Mouse (Mus musculus) kidney, embryonic 15.5 days (tissue): ENCODE measurements at regions not wholly inside any gene's neighbourhood (a gene's known extent, or its start where the extent isn't known, plus 50 kb on each side); places are given as distances from the start of the nearest gene placed in this dataset.
"Not testable (repeated sequence)": the region's sequence is repeated elsewhere in the genome, so short reads cannot be mapped to it uniquely, and the experiment has no call there.

Source experiments
- ATAC-seq: fragments of 200-750 bp; cut with Nextera tagmentation; replicated peaks from 2 replicates; pipeline ENCODE4 v1.8.0; 2017; ENCODE audit warnings: moderate TSS enrichment; ENCODE audit not compliant: low FRiP score
- H3K27ac ChIP-seq: fragments of 300-500 bp; sonication (generic); 2 replicates; pipeline ENCODE4 v1.5.1; 2015; ENCODE audit warnings: mild to moderate bottlenecking, inconsistent platforms
- H3K27me3 ChIP-seq: fragments of 300-500 bp; sonication (generic); 2 replicates; pipeline ENCODE4 v1.6.1; 2015; ENCODE audit warnings: inconsistent platforms
- H3K36me3 ChIP-seq: fragments of 300-500 bp; sonication (generic); 2 replicates; pipeline ENCODE4 v1.6.1; 2015; ENCODE audit warnings: inconsistent platforms
- H3K4me1 ChIP-seq: fragments of 300-500 bp; sonication (generic); 2 replicates; pipeline ENCODE4 v1.6.1; 2015; ENCODE audit warnings: inconsistent platforms
- H3K4me2 ChIP-seq: fragments of 300-500 bp; sonication (generic); 2 replicates; pipeline ENCODE4 v1.6.1; 2015; ENCODE audit warnings: moderate library complexity, mild to moderate bottlenecking, inconsistent platforms
- H3K4me3 ChIP-seq: fragments of 300-500 bp; sonication (generic); replicated peaks from 2 replicates; pipeline ENCODE4 v1.5.1; 2015; ENCODE audit warnings: mild to moderate bottlenecking, inconsistent platforms
- H3K9ac ChIP-seq: fragments of 300-500 bp; sonication (generic); 2 replicates; pipeline ENCODE4 v1.6.1; 2015; ENCODE audit warnings: mild to moderate bottlenecking, inconsistent platforms
- H3K9me3 ChIP-seq: fragments of 300-500 bp; sonication (generic); replicated peaks from 2 replicates; pipeline ENCODE4 v1.6.1; 2016; ENCODE audit warnings: inconsistent platforms
- WGBS: fragments of 180-500 bp; shearing (Covaris S2); methylation state at CpG from one replicate; pipeline ENCODE4 v1.1.7; 2015; ENCODE audit warnings: mixed read lengths; 5-methylcytosine and 5-hydroxymethylcytosine counted together

GRCm38 (mm10) chr7:129750936-129751335 is 159.3 kb downstream of the Wdr11 start:
- Histone ChIP-seq H3K4me2 (no peak overlapping the region), H3K4me1 (0 out of 2 replicates have a peak, but pooled peaks cover 2% of the 10 kb centered on the region), H3K9ac (no peak overlapping the region), H3K4me3 (no peak overlapping the region), H3K27me3 (no peaks in the 10 kb centered on the region), H3K36me3 (no peaks in the 10 kb centered on the region), H3K27ac (0 out of 2 replicates have a peak overlapping the region, but pooled peaks have one; percentile 49), H3K9me3 (no peaks in the 10 kb centered on the region)
- no peak for ATAC-seq

GRCm38 (mm10) chr7:129754737-129755136 is 163.1 kb downstream of the Wdr11 start:
- no peaks in the 10 kb centered on the region for H3K27me3 ChIP-seq
- H3K9ac ChIP-seq: no peak overlapping the region
- H3K4me1 ChIP-seq: 0 out of 2 replicates have a peak, but pooled peaks cover 6% of the 10 kb centered on the region
- no peaks in the 10 kb centered on the region for H3K36me3 ChIP-seq
- no peak overlapping the region for H3K4me2 ChIP-seq
- ATAC-seq: no peak
- H3K9me3 ChIP-seq: no peaks in the 10 kb centered on the region
- H3K27ac ChIP-seq: no peak overlapping the region
- no peak overlapping the region for H3K4me3 ChIP-seq
- WGBS: 77% methylated on average over 5 of the region's 5 CpGs

GRCm38 (mm10) chr7:129756138-129756537 is 164.5 kb downstream of the Wdr11 start:
- 82% methylated on average over 6 of the region's 6 CpGs for WGBS
- Histone ChIP-seq H3K27ac (no peak overlapping the region), H3K4me3 (no peak overlapping the region), H3K36me3 (no peaks in the 10 kb centered on the region), H3K27me3 (no peaks in the 10 kb centered on the region), H3K4me1 (0 out of 2 replicates have a peak, but pooled peaks cover 8% of the 10 kb centered on the region), H3K4me2 (no peak overlapping the region), H3K9me3 (no peaks in the 10 kb centered on the region), H3K9ac (no peak overlapping the region)
- no peak for ATAC-seq

- no peak for ATAC-seq
- no peaks in the 10 kb centered on the region for H3K27me3 ChIP-seq
- no peak overlapping the region for H3K4me3 ChIP-seq
- H3K9ac ChIP-seq: no peak overlapping the region
- 74% methylated on average over 4 of the region's 4 CpGs for WGBS
- no peak overlapping the region for H3K4me2 ChIP-seq
- peaks cover 18% of the 10 kb centered on the region; the same call in 1 of the 2 replicates for H3K4me1 ChIP-seq
- no peaks in the 10 kb centered on the region for H3K36me3 ChIP-seq
- H3K27ac ChIP-seq: no peak overlapping the region
- no peaks in the 10 kb centered on the region for H3K9me3 ChIP-seq
Measured at GRCm38 (mm10) chr7:129759848-129760247, 168.2 kb downstream of the Wdr11 start.

- H3K9me3 ChIP-seq: no peaks in the 10 kb centered on the region
- H3K4me1 ChIP-seq: peaks cover 18% of the 10 kb centered on the region; the same call in 1 of the 2 replicates
- ATAC-seq: no peak
- no peak overlapping the region for H3K9ac ChIP-seq
- no peak overlapping the region for H3K4me2 ChIP-seq
- no peaks in the 10 kb centered on the region for H3K27me3 ChIP-seq
- H3K4me3 ChIP-seq: no peak overlapping the region
- H3K27ac ChIP-seq: no peak overlapping the region
- 89% methylated on average over 2 of the region's 2 CpGs for WGBS
- no peaks in the 10 kb centered on the region for H3K36me3 ChIP-seq
Measured at GRCm38 (mm10) chr7:129760386-129760785, 168.7 kb downstream of the Wdr11 start.

GRCm38 (mm10) chr7:129763754-129764153 is 172.1 kb downstream of the Wdr11 start:
- no peaks in the 10 kb centered on the region for H3K36me3 ChIP-seq
- H3K4me2 ChIP-seq: no peak overlapping the region
- no peak overlapping the region for H3K4me3 ChIP-seq
- H3K27me3 ChIP-seq: no peaks in the 10 kb centered on the region
- no peak for ATAC-seq
- H3K9me3 ChIP-seq: no peaks in the 10 kb centered on the region
- H3K27ac ChIP-seq: peak overlapping the region; percentile 48; the same call in 1 of the 2 replicates
- 47% methylated on average over 5 of the region's 5 CpGs for WGBS
- peaks cover 15% of the 10 kb centered on the region; the same call in 1 of the 2 replicates for H3K4me1 ChIP-seq
- no peak overlapping the region for H3K9ac ChIP-seq

GRCm38 (mm10) chr7:129764456-129764970 is 172.8 kb downstream of the Wdr11 start:
- H3K4me2 ChIP-seq: no peak overlapping the region
- H3K27ac ChIP-seq: no peak overlapping the region; the same call in 1 of the 2 replicates
- no peak overlapping the region for H3K9ac ChIP-seq
- no peaks in the 10 kb centered on the region for H3K9me3 ChIP-seq
- H3K27me3 ChIP-seq: no peaks in the 10 kb centered on the region
- 90% methylated on average over 5 of the region's 5 CpGs for WGBS
- H3K36me3 ChIP-seq: no peaks in the 10 kb centered on the region
- peaks cover 15% of the 10 kb centered on the region for H3K4me1 ChIP-seq
- no peak overlapping the region for H3K4me3 ChIP-seq
- no peak for ATAC-seq

GRCm38 (mm10) chr7:129765681-129766080 is 174.0 kb downstream of the Wdr11 start:
- 92% methylated on average over 7 of the region's 7 CpGs for WGBS
- Histone ChIP-seq H3K4me2 (no peak overlapping the region), H3K4me3 (no peak overlapping the region), H3K9me3 (no peaks in the 10 kb centered on the region), H3K36me3 (no peaks in the 10 kb centered on the region), H3K9ac (no peak overlapping the region), H3K27me3 (no peaks in the 10 kb centered on the region), H3K4me1 (peaks cover 13% of the 10 kb centered on the region), H3K27ac (no peak overlapping the region)
- no peak for ATAC-seq

- H3K9ac ChIP-seq: no peak overlapping the region
- H3K4me3 ChIP-seq: no peak overlapping the region
- H3K36me3 ChIP-seq: no peaks in the 10 kb centered on the region
- no peak overlapping the region for H3K4me2 ChIP-seq
- no peak for ATAC-seq
- H3K27ac ChIP-seq: no peak overlapping the region
- peaks cover 13% of the 10 kb centered on the region for H3K4me1 ChIP-seq
- H3K27me3 ChIP-seq: no peaks in the 10 kb centered on the region
- no peaks in the 10 kb centered on the region for H3K9me3 ChIP-seq
- 76% methylated on average over 6 of the region's 6 CpGs for WGBS
Measured at GRCm38 (mm10) chr7:129766087-129766834, 174.6 kb downstream of the Wdr11 start.

- not testable (repeated sequence) for H3K9me3 ChIP-seq, H3K27ac ChIP-seq, ATAC-seq, H3K36me3 ChIP-seq, H3K27me3 ChIP-seq, H3K4me3 ChIP-seq, H3K9ac ChIP-seq, H3K4me2 ChIP-seq
- peaks cover 24% of the 10 kb centered on the region for H3K4me1 ChIP-seq
- 24% methylated on average over 1 of the region's 1 CpGs for WGBS
Measured at GRCm38 (mm10) chr7:129769673-129770072, 178.0 kb downstream of the Wdr11 start.

GRCm38 (mm10) chr7:129771876-129772275 is 180.2 kb downstream of the Wdr11 start:
- Histone ChIP-seq H3K27me3 (peaks cover 5% of the 10 kb centered on the region; the same call in 1 of the 2 replicates), H3K9ac (no peak overlapping the region), H3K4me2 (no peak overlapping the region), H3K4me1 (peaks cover 33% of the 10 kb centered on the region), H3K4me3 (no peak overlapping the region), H3K27ac (peak overlapping the region; percentile 83), H3K36me3 (no peaks in the 10 kb centered on the region), H3K9me3 (no peaks in the 10 kb centered on the region)
- WGBS: 88% methylated on average over 2 of the region's 2 CpGs
- no peak for ATAC-seq

- Histone ChIP-seq H3K4me2 (no peak overlapping the region), H3K9ac (no peak overlapping the region), H3K9me3 (no peaks in the 10 kb centered on the region), H3K36me3 (no peaks in the 10 kb centered on the region), H3K27ac (peak overlapping the region; percentile 83), H3K27me3 (peaks cover 5% of the 10 kb centered on the region; the same call in 1 of the 2 replicates), H3K4me3 (no peak overlapping the region), H3K4me1 (peaks cover 33% of the 10 kb centered on the region)
- WGBS: 59% methylated on average over 11 of the region's 11 CpGs
- ATAC-seq: no peak
Measured at GRCm38 (mm10) chr7:129772540-129773331, 181.1 kb downstream of the Wdr11 start.
